Comparison of ENCODE assay signal across 11 mouse cellular contexts in genomic region chr6:52177806-52178205, GRCm38 (mm10). TPM values are rescaled to one million over a fixed set of nuclear protein-coding genes. Genes with fewer than 3 reads are reported as not detected.
DNase-seq lines count a peak whose midpoint lies in the region; ATAC-seq and TF ChIP-seq lines count a peak whose summit lies in the region.
"Had no signal": no experiment of that assay in that cellular context is flagged by ENCODE, and none has a peak within 500 bp of the region (broad histone marks: within the 10 kb centered on the region; RNA-seq: fewer than 3 reads in every experiment).

No protein-coding gene starts in this region.

- H3K9me3 ChIP-seq in kidney, embryonic 14.5 days (ENCODE audit: control insufficient read depth, low read length), result no peaks in the 10 kb centered on the region
- no peaks in the 10 kb centered on the region for H3K9me3 ChIP-seq in embryonic facial prominence, embryonic 14.5 days (ENCODE audit: control insufficient read depth, low read length)
- no peaks in the 10 kb centered on the region for H3K9me3 ChIP-seq in hindbrain, embryonic 16.5 days (ENCODE audit: control insufficient read depth, low read length)
- H3K9me3 ChIP-seq in neural tube, embryonic 11.5 days (ENCODE audit: control insufficient read depth, low read length), result no peaks in the 10 kb centered on the region
- H3K9me3 ChIP-seq: G1E had no signal

- DNase-seq in kidney, postnatal 14 days, result no peak
- no peak for DNase-seq in embryonic facial prominence, embryonic 14.5 days (ENCODE audit: low spot score)
- DNase-seq in neural tube, embryonic 11.5 days (ENCODE audit: low spot score), result peak; percentile 54
- DNase-seq in layer of hippocampus, adult 2 months (ENCODE audit: low spot score in 2 of 2), result no peak
- DNase-seq: adrenal gland, postnatal 25 days; layer of hippocampus, adult 9-11 months had no signal

- no peaks in the 10 kb centered on the region for H3K27me3 ChIP-seq in kidney, embryonic 14.5 days (ENCODE audit: control insufficient read depth, insufficient read depth, low read length)
- peaks cover 98% of the 10 kb centered on the region for H3K27me3 ChIP-seq in embryonic facial prominence, embryonic 14.5 days (replicated peaks; ENCODE audit: control insufficient read depth, insufficient read depth, low read length)
- H3K27me3 ChIP-seq in hindbrain, embryonic 16.5 days (replicated peaks; ENCODE audit: control insufficient read depth, insufficient read depth, low read length), result peaks cover 34% of the 10 kb centered on the region
- no peaks in the 10 kb centered on the region for H3K27me3 ChIP-seq in neural tube, embryonic 11.5 days (ENCODE audit: control insufficient read depth, insufficient read depth, low read length)

- peak overlapping the region; percentile 67 for H3K4me2 ChIP-seq in kidney, embryonic 14.5 days (replicated peaks; ENCODE audit: low read depth, low read length)
- peak overlapping the region; percentile 36; the same call in 1 of the 2 replicates for H3K4me2 ChIP-seq in embryonic facial prominence, embryonic 14.5 days (ENCODE audit: low read depth, low read length)
- H3K4me2 ChIP-seq in hindbrain, embryonic 16.5 days (ENCODE audit: low read length), result peak overlapping the region; percentile 64
- peak overlapping the region; percentile 78 for H3K4me2 ChIP-seq in neural tube, embryonic 11.5 days (ENCODE audit: low read depth)

- 11% methylated on average over 9 of the region's 9 CpGs for WGBS in kidney, embryonic 14.5 days
- WGBS in embryonic facial prominence, embryonic 14.5 days, result 6% methylated on average over 9 of the region's 9 CpGs
- WGBS in hindbrain, embryonic 16.5 days, result 3% methylated on average over 9 of the region's 9 CpGs
- WGBS in neural tube, embryonic 11.5 days, result 1% methylated on average over 9 of the region's 9 CpGs

- peaks cover 62% of the 10 kb centered on the region for H3K4me1 ChIP-seq in kidney, embryonic 14.5 days (ENCODE audit: control insufficient read depth, insufficient read depth, low read length)
- H3K4me1 ChIP-seq in embryonic facial prominence, embryonic 14.5 days (ENCODE audit: control insufficient read depth, insufficient read depth, low read length), result no peaks in the 10 kb centered on the region
- H3K4me1 ChIP-seq in hindbrain, embryonic 16.5 days (ENCODE audit: control insufficient read depth, insufficient read depth, low read depth, low read length), result no peaks in the 10 kb centered on the region
- peaks cover 51% of the 10 kb centered on the region for H3K4me1 ChIP-seq in neural tube, embryonic 11.5 days (ENCODE audit: control insufficient read depth, insufficient read depth, low read length)

- peaks cover 12% of the 10 kb centered on the region; the same call in 1 of the 2 replicates for H3K36me3 ChIP-seq in kidney, embryonic 14.5 days (ENCODE audit: control insufficient read depth, insufficient read depth, low read length)
- no peaks in the 10 kb centered on the region for H3K36me3 ChIP-seq in embryonic facial prominence, embryonic 14.5 days (ENCODE audit: control insufficient read depth, insufficient read depth, low read length)
- H3K36me3 ChIP-seq in hindbrain, embryonic 16.5 days (ENCODE audit: control insufficient read depth, insufficient read depth, low read length), result no peaks in the 10 kb centered on the region
- H3K36me3 ChIP-seq in neural tube, embryonic 11.5 days (ENCODE audit: control insufficient read depth, insufficient read depth, low read length), result no peaks in the 10 kb centered on the region
- H3K36me3 ChIP-seq: G1E had no signal

- TF ChIP-seq CTCF in layer of hippocampus, adult 2 months (conservative IDR thresholded peaks at IDR 0.05), result no peak

- H3K4me3 ChIP-seq in kidney, embryonic 14.5 days (ENCODE audit: low read length), result peak overlapping the region; percentile 71
- H3K4me3 ChIP-seq in embryonic facial prominence, embryonic 14.5 days (ENCODE audit: low read depth, low read length), result peak overlapping the region; percentile 30; the same call in 1 of the 2 replicates
- H3K4me3 ChIP-seq in hindbrain, embryonic 16.5 days (ENCODE audit: low read length), result peak overlapping the region; percentile 52
- H3K4me3 ChIP-seq in neural tube, embryonic 11.5 days (ENCODE audit: low read depth, low read length), result peak overlapping the region; percentile 91
- H3K4me3 ChIP-seq in layer of hippocampus, adult 2 months, result no peak overlapping the region

- H3K27ac ChIP-seq in kidney, embryonic 14.5 days (ENCODE audit: low read depth, low read length), result peak overlapping the region; percentile 98
- H3K27ac ChIP-seq in embryonic facial prominence, embryonic 14.5 days (replicated peaks; ENCODE audit: low read depth, low read length), result no peak overlapping the region; the same call in 1 of the 2 replicates
- peak overlapping the region; percentile 90 for H3K27ac ChIP-seq in hindbrain, embryonic 16.5 days (ENCODE audit: low read depth, low read length)
- H3K27ac ChIP-seq in neural tube, embryonic 11.5 days (ENCODE audit: low read depth, low read length), result peak overlapping the region; percentile 100
- no peak overlapping the region for H3K27ac ChIP-seq in layer of hippocampus, adult 2 months

- ATAC-seq in kidney, embryonic 14.5 days (ENCODE audit: low FRiP score, low TSS enrichment), result no peak
- no peak for ATAC-seq in embryonic facial prominence, embryonic 14.5 days (ENCODE audit: low read depth)
- no peak for ATAC-seq in hindbrain, embryonic 16.5 days
- no peak for ATAC-seq in neural tube, embryonic 11.5 days (ENCODE audit: insufficient read depth, low FRiP score, low TSS enrichment)
- ATAC-seq in megakaryocyte-erythroid progenitor cell, adult 5-6 weeks (replicated peaks; ENCODE audit: low FRiP score, low TSS enrichment, poor library complexity, severe bottlenecking), result no peak

- H3K9ac ChIP-seq in kidney, embryonic 14.5 days (ENCODE audit: low read depth, low read length), result peak overlapping the region; percentile 88
- H3K9ac ChIP-seq in embryonic facial prominence, embryonic 14.5 days (ENCODE audit: low read depth, low read length), result peak overlapping the region; percentile 43; the same call in 1 of the 2 replicates
- peak overlapping the region; percentile 69 for H3K9ac ChIP-seq in hindbrain, embryonic 16.5 days (ENCODE audit: low read depth, low read length)
- peak overlapping the region; percentile 99 for H3K9ac ChIP-seq in neural tube, embryonic 11.5 days (ENCODE audit: low read length)

RNA-seq across cellular contexts. Expression of gene 5730596B20Rik, which starts 0.5 kb away (rescaled TPM):
- polyA plus RNA-seq in kidney, embryonic 14.5 days (2014; fragmentation: Nextera tagmentation; extraction: Ambion mirVana), result 2.7 and 2.9 TPM in 2 replicates
- polyA plus RNA-seq in embryonic facial prominence, embryonic 14.5 days (2014; fragmentation: Nextera tagmentation; extraction: Ambion mirVana), result 0.10 and 0.46 TPM in 2 replicates
- polyA plus RNA-seq in hindbrain, embryonic 16.5 days (2015; fragmentation: Nextera tagmentation; extraction: Ambion mirVana), result 3.4 and 3.6 TPM in 2 replicates
- 4.1 and 4.5 TPM in 2 replicates for polyA plus RNA-seq in neural tube, embryonic 11.5 days (2014; fragmentation: Nextera tagmentation; extraction: Ambion mirVana)
- not detected in 2 replicates for total RNA-seq in megakaryocyte-erythroid progenitor cell, adult 5-6 weeks (2014; fragmentation: Nextera tagmentation)
- not detected in 2 replicates for total RNA-seq in megakaryocyte-erythroid progenitor cell, adult 5-6 weeks (2017)
- not detected for total RNA-seq in layer of hippocampus, adult 2 months (2021)
- total RNA-seq: neutrophil, adult 5-6 weeks had no signal
- polyA plus RNA-seq: G1E had no signal

RNA-seq across cellular contexts. Expression of gene Hoxa2, which starts 13.2 kb away (rescaled TPM):
- polyA plus RNA-seq in kidney, embryonic 14.5 days (2014; fragmentation: Nextera tagmentation; extraction: Ambion mirVana), result 4.7 and 5.5 TPM in 2 replicates
- polyA plus RNA-seq in embryonic facial prominence, embryonic 14.5 days (2014; fragmentation: Nextera tagmentation; extraction: Ambion mirVana), result 7.2 and 11.1 TPM in 2 replicates
- polyA plus RNA-seq in hindbrain, embryonic 16.5 days (2015; fragmentation: Nextera tagmentation; extraction: Ambion mirVana), result 20.3 and 22.5 TPM in 2 replicates
- polyA plus RNA-seq in neural tube, embryonic 11.5 days (2014; fragmentation: Nextera tagmentation; extraction: Ambion mirVana), result 36.0 and 37.5 TPM in 2 replicates
- total RNA-seq in megakaryocyte-erythroid progenitor cell, adult 5-6 weeks (2014; fragmentation: Nextera tagmentation), result 1.4 TPM in 1 of 2 replicates, not detected in the other
- not detected in 2 replicates for total RNA-seq in megakaryocyte-erythroid progenitor cell, adult 5-6 weeks (2017)
- not detected for total RNA-seq in layer of hippocampus, adult 2 months (2021)
- total RNA-seq: G1E; neutrophil, adult 5-6 weeks had no signal
- polyA plus RNA-seq: G1E had no signal

RNA-seq across cellular contexts. Expression of gene Hoxa4, which starts 13.7 kb away (rescaled TPM):
- 3.1 and 3.6 TPM in 2 replicates for polyA plus RNA-seq in kidney, embryonic 14.5 days (2014; fragmentation: Nextera tagmentation; extraction: Ambion mirVana)
- polyA plus RNA-seq in embryonic facial prominence, embryonic 14.5 days (2014; fragmentation: Nextera tagmentation; extraction: Ambion mirVana), result 1.1 and 1.6 TPM in 2 replicates
- 5.6 and 8.8 TPM in 2 replicates for polyA plus RNA-seq in hindbrain, embryonic 16.5 days (2015; fragmentation: Nextera tagmentation; extraction: Ambion mirVana)
- polyA plus RNA-seq in neural tube, embryonic 11.5 days (2014; fragmentation: Nextera tagmentation; extraction: Ambion mirVana), result 10.2 and 11.7 TPM in 2 replicates
- total RNA-seq in megakaryocyte-erythroid progenitor cell, adult 5-6 weeks (2014; fragmentation: Nextera tagmentation), result 1.9 and 2.2 TPM in 2 replicates
- total RNA-seq in megakaryocyte-erythroid progenitor cell, adult 5-6 weeks (2017), result 0.46 and 0.66 TPM in 2 replicates
- total RNA-seq in layer of hippocampus, adult 2 months (2021), result not detected
- total RNA-seq: G1E; neutrophil, adult 5-6 weeks had no signal
- polyA plus RNA-seq: G1E had no signal

RNA-seq across cellular contexts. Expression of gene Hoxa1, which starts 19.7 kb away (rescaled TPM):
- 0.64 and 1.0 TPM in 2 replicates for polyA plus RNA-seq in kidney, embryonic 14.5 days (2014; fragmentation: Nextera tagmentation; extraction: Ambion mirVana)
- polyA plus RNA-seq in embryonic facial prominence, embryonic 14.5 days (2014; fragmentation: Nextera tagmentation; extraction: Ambion mirVana), result 1.4 and 1.7 TPM in 2 replicates
- polyA plus RNA-seq in hindbrain, embryonic 16.5 days (2015; fragmentation: Nextera tagmentation; extraction: Ambion mirVana), result 1.8 and 2.0 TPM in 2 replicates
- 8.0 and 9.3 TPM in 2 replicates for polyA plus RNA-seq in neural tube, embryonic 11.5 days (2014; fragmentation: Nextera tagmentation; extraction: Ambion mirVana)
- not detected in 2 replicates for total RNA-seq in megakaryocyte-erythroid progenitor cell, adult 5-6 weeks (2014; fragmentation: Nextera tagmentation)
- total RNA-seq in megakaryocyte-erythroid progenitor cell, adult 5-6 weeks (2017), result 0.34 TPM in 1 of 2 replicates, not detected in the other
- total RNA-seq in layer of hippocampus, adult 2 months (2021), result not detected
- total RNA-seq: neutrophil, adult 5-6 weeks had no signal
- polyA plus RNA-seq: G1E had no signal

RNA-seq across cellular contexts. Expression of gene Hoxa5, which starts 26.6 kb away (rescaled TPM):
- 15.7 and 16.6 TPM in 2 replicates for polyA plus RNA-seq in kidney, embryonic 14.5 days (2014; fragmentation: Nextera tagmentation; extraction: Ambion mirVana)
- polyA plus RNA-seq in embryonic facial prominence, embryonic 14.5 days (2014; fragmentation: Nextera tagmentation; extraction: Ambion mirVana), result 2.4 and 3.3 TPM in 2 replicates
- polyA plus RNA-seq in hindbrain, embryonic 16.5 days (2015; fragmentation: Nextera tagmentation; extraction: Ambion mirVana), result 85.9 and 106 TPM in 2 replicates
- polyA plus RNA-seq in neural tube, embryonic 11.5 days (2014; fragmentation: Nextera tagmentation; extraction: Ambion mirVana), result 53.4 and 56.5 TPM in 2 replicates
- total RNA-seq in megakaryocyte-erythroid progenitor cell, adult 5-6 weeks (2014; fragmentation: Nextera tagmentation), result 1.1 and 2.6 TPM in 2 replicates
- total RNA-seq in megakaryocyte-erythroid progenitor cell, adult 5-6 weeks (2017), result 0.56 and 0.76 TPM in 2 replicates
- not detected for total RNA-seq in layer of hippocampus, adult 2 months (2021)
- total RNA-seq: neutrophil, adult 5-6 weeks had no signal
- polyA plus RNA-seq: G1E had no signal

Comparison
In these comparisons a context has a peak if more than half of its experiments do, and no peak if none do; other contexts are left out.
1. H3K27ac ChIP-seq: peak in kidney, embryonic 14.5 days (single experiment), hindbrain, embryonic 16.5 days (single experiment) and neural tube, embryonic 11.5 days (single experiment); none in embryonic facial prominence, embryonic 14.5 days (single experiment) and layer of hippocampus, adult 2 months (single experiment).
2. H3K9ac ChIP-seq: peak in every context shown above with its lines; median percentile 99 in neural tube, embryonic 11.5 days; 88 in kidney, embryonic 14.5 days; 69 in hindbrain, embryonic 16.5 days; 43 in embryonic facial prominence, embryonic 14.5 days.
3. Peak in every context shown above with its lines, with median percentiles within 50 percentile points of each other: H3K4me2 ChIP-seq.